12 mouse cellular contexts compared by ENCODE assay signal in the genomic region with DNA sequence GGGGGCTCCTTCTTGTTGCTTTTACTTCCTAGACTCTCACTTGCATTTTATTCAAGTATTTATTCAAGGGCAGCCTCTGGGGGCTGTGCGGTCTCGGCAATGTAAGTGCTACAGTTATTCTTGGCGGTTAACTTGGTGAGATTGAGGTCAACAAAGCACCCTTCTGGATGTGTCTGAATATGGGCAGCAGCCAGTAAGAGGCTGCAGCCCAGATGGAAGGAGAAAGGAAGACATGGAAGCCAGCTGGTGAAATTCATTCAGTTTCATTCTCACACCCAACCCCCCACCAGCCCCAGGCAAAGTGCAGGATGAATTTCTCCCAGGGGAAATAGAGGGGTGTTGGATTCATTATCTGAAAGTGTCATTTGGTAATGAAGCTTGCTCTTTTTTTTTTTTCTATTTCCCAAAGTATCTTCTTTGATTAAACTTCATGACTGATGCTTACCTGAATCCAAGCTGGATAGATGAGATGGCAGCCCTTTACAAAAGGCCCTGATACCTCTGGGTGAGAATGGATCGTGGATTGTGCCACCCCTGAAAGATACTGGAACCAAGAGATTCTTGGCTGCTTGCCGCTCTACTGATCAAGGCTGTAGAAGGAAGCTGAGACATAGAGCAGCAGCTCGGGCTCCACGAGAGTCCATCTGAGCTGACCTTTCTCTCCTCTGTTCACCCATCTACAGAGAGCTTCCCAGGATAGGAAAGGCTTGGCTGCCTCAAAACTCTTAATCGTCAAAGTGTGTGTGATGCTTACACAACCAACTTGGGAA. TPM values are rescaled to one million over a fixed set of nuclear protein-coding genes. Genes with fewer than 3 reads are reported as not detected.
DNase-seq lines count a peak whose midpoint lies in the region; ATAC-seq lines count a peak whose summit lies in the region.
"Had no signal": no experiment of that assay in that cellular context is flagged by ENCODE, and none has a peak within 500 bp of the region (broad histone marks: within the 10 kb centered on the region; RNA-seq: fewer than 3 reads in every experiment).

No protein-coding gene starts in this region.

- DNase-seq in cerebellum, adult 18-20 months, result peak; percentile 8 to 11
- DNase-seq in layer of hippocampus, adult 11-12 months (ENCODE audit: low spot score), result peak; percentile 27
- DNase-seq in layer of hippocampus, postnatal 25 days (ENCODE audit: extremely low spot score in 1 of 2, low spot score in 1 of 2), result no peak
- peak; percentile 13 to 28 for DNase-seq in heart, postnatal 14 days
- DNase-seq in lung, postnatal 10 days, result peak; percentile 53
- no peak for DNase-seq in natural killer cell, adult 2 months (ENCODE audit: low spot score in 2 of 2)
- no peak for DNase-seq in ovary, adult 18-20 months (ENCODE audit: low spot score)
- DNase-seq: liver, embryonic 13.5 days; retina, postnatal 1 day; thymus, postnatal 36 days had no signal

- intact Hi-C loops in heart, postnatal 14 days (cut with DNase I), result no loop called here

- ATAC-seq in cerebellum, adult (ENCODE audit: insufficient number of reproducible peaks, low FRiP score, low TSS enrichment), result no peak

RNA-seq across cellular contexts. Expression of a gene that starts 10.5 kb away (rescaled TPM):
- 1 to 10 TPM; 2.0 to 3.1 TPM for total RNA-seq in layer of hippocampus, postnatal 25 days (2021)
- total RNA-seq in heart, postnatal 14 days (2021), result under 1 TPM; 0.26 to 0.37 TPM
- total RNA-seq: granulocyte monocyte progenitor cell, adult 5-6 weeks had no signal

Comparison
In these comparisons a context has a peak if more than half of its experiments do, and no peak if none do; other contexts are left out.
1. DNase-seq: peak in cerebellum, adult 18-20 months (2 of 2), layer of hippocampus, adult 11-12 months (single experiment), heart, postnatal 14 days (2 of 2) and lung, postnatal 10 days (single experiment); none in layer of hippocampus, postnatal 25 days (0 of 2), natural killer cell, adult 2 months (0 of 2) and ovary, adult 18-20 months (single experiment).